ENCODE assay signal across 9 mouse cellular contexts in genomic region chr14:120971313-120971712, GRCm38 (mm10).
DNase-seq lines count a peak whose midpoint lies in the region; TF ChIP-seq lines count a peak whose summit lies in the region.
"Had no signal": no experiment of that assay in that cellular context is flagged by ENCODE, and none has a peak within 500 bp of the region (broad histone marks: within the 10 kb centered on the region; RNA-seq: fewer than 3 reads in every experiment).

No protein-coding gene starts in this region.

- peak; percentile 54 for TF ChIP-seq CTCF in layer of hippocampus, adult 2 months (conservative IDR thresholded peaks at IDR 0.05)

- no peak overlapping the region for H3K27ac ChIP-seq in layer of hippocampus, adult 2 months
- H3K27ac ChIP-seq: embryonic facial prominence, embryonic 15.5 days; liver, embryonic 13.5 days had no signal

- no peak overlapping the region for H3K4me3 ChIP-seq in layer of hippocampus, adult 2 months
- H3K4me3 ChIP-seq: embryonic facial prominence, embryonic 15.5 days; liver, embryonic 13.5 days had no signal

- no peak for DNase-seq in layer of hippocampus, adult 2 months (ENCODE audit: low spot score in 2 of 2)
- no peak for DNase-seq in layer of hippocampus, postnatal 25 days (ENCODE audit: extremely low spot score in 1 of 2, low spot score in 1 of 2)
- DNase-seq in CD4-positive helper T cell, adult 2 months (ENCODE audit: low read depth, low spot score) = peak; percentile 6
- DNase-seq in ES-CJ7 (ENCODE audit: low read depth, low spot score) = peak; percentile 60
- DNase-seq in induced T-regulatory cell, adult 2 months (ENCODE audit: low read depth) = peak; percentile 38
- DNase-seq in adrenal gland, adult 8-10 months = no peak
- no peak for DNase-seq in adrenal gland, adult (ENCODE audit: inconsistent age in 2 of 2, low spot score in 1 of 2)
- DNase-seq: liver, embryonic 13.5 days had no signal

Comparison
In these comparisons a context has a peak if more than half of its experiments do, and no peak if none do; other contexts are left out.
1. DNase-seq: peak in CD4-positive helper T cell, adult 2 months (single experiment), ES-CJ7 (single experiment) and induced T-regulatory cell, adult 2 months (single experiment); none in layer of hippocampus, adult 2 months (0 of 2), layer of hippocampus, postnatal 25 days (0 of 2), adrenal gland, adult 8-10 months (single experiment) and adrenal gland, adult (0 of 2).